Mouse (Mus musculus): Measurements from ENCODE around the gene Sh3pxd2b. TPM values are rescaled to one million over a fixed set of nuclear protein-coding genes. Genes with fewer than 3 reads are reported as not detected.
A peak's percentile ranks its signal among the peaks of the same experiment; 100 is the strongest.

Gene Sh3pxd2b
- total and polyA plus RNA-seq, 3 experiments, result 2.4 to 13.2 (median 6.7) TPM

DNA sequence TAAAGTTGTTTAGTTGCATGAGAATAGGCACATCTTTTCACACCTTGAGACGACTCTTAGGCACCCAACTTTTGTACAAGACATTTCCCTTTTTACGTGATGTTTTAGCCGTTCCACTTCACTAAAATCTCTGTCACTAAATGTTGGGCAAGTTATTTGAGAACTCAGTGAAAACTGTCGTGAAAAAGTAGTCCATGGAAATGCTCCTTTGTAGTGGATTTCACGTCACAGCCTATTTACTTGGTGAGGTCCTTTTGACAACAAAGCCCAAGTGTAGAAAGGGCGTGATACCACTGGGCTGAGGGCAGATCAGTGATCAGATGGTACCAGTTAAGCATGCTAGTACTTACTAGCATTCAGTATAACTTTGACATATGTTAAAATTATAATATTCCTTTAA is 108.7 kb downstream of the Sh3pxd2b start:
- in situ Hi-C loops (cut with MboI; ENCODE audit: low pct_ligation_motif_present, low pct_unique_long_range_greater_than_20kb, low sequenced_read_pairs), result no loop called here
- Histone ChIP-seq H3K27me3 (replicated peaks) (peaks cover 10% of the 10 kb centered on the region), H3K4me3 (replicated peaks in 1 of 3; ENCODE audit: low read depth in 2 of 3, low read length in 2 of 3, poor library complexity in 1 of 3) (peak overlapping the region in 1 of 3 experiments; percentile 78), H3K9me3 (replicated peaks; ENCODE audit: low read length) (no peaks in the 10 kb centered on the region), H3K36me3 (replicated peaks in 1 of 2; ENCODE audit: control insufficient read depth in 1 of 2, insufficient read depth in 1 of 2, low read length in 1 of 2) (no peaks in the 10 kb centered on the region), H3K79me2 (replicated peaks; ENCODE audit: control insufficient read depth, extremely low read depth, insufficient read depth, poor library complexity, severe bottlenecking) (no peaks in the 10 kb centered on the region), H3K4me2 (ENCODE audit: insufficient read depth, low read depth, poor library complexity, severe bottlenecking) (peak overlapping the region; percentile 73), H3K27ac (ENCODE audit: insufficient read depth, low read depth) (no peak overlapping the region), H3K9ac (ENCODE audit: insufficient read depth, low read depth) (no peak overlapping the region; the same call in 1 of the 2 replicates), H3K4me1 (ENCODE audit: control insufficient read depth in 1 of 2, insufficient read depth in 2 of 2) (peaks cover 4 to 17% of the 10 kb centered on the region in 2 experiments; a peak in 3 of 4 replicates)
- TF ChIP-seq EP300 (IDR thresholded peaks at IDR 0.05; ENCODE audit: low read length), result no peak
- no peak for TF ChIP-seq ZMIZ1 (IDR thresholded peaks at IDR 0.05; ENCODE audit: low read depth, low read length)
- TF ChIP-seq MAFK (IDR thresholded peaks at IDR 0.05; ENCODE audit: insufficient replicate concordance, low read length), result no peak
- TF ChIP-seq NRF1 (IDR thresholded peaks at IDR 0.05; ENCODE audit: low read depth, low read length), result no peak
- TF ChIP-seq CTCF (conservative IDR thresholded peaks at IDR 0.05 in 1 of 2, IDR thresholded peaks at IDR 0.05 in 1 of 2; ENCODE audit: low read depth in 2 of 2, low read length in 2 of 2), result no peak
- no peak for DNase-seq (ENCODE audit: extremely low read depth)
- dilution Hi-C loops (cut with MboI; ENCODE audit: extremely low pct_ligation_motif_present, extremely low pct_unique_long_range_greater_than_20kb, low sequenced_read_pairs), result no loop called here

GRCm38 (mm10) chr11:32464282-32464681 is 116.7 kb downstream of the Sh3pxd2b start:
- H3K27me3 ChIP-seq (replicated peaks), result no peaks in the 10 kb centered on the region
- DNase-seq (ENCODE audit: extremely low read depth), result no peak
- in situ Hi-C loops (cut with MboI; ENCODE audit: low pct_ligation_motif_present, low pct_unique_long_range_greater_than_20kb, low sequenced_read_pairs) (no loop called here), dilution Hi-C loops (cut with MboI; ENCODE audit: extremely low pct_ligation_motif_present, extremely low pct_unique_long_range_greater_than_20kb, low sequenced_read_pairs) (no loop called here)
- no peak overlapping the region for H3K4me2 ChIP-seq (ENCODE audit: insufficient read depth, low read depth, poor library complexity, severe bottlenecking)
- H3K36me3 ChIP-seq (replicated peaks in 1 of 2; ENCODE audit: control insufficient read depth in 1 of 2, insufficient read depth in 1 of 2, low read length in 1 of 2), result no peaks in the 10 kb centered on the region
- peaks cover 0 to 4% of the 10 kb centered on the region in 2 experiments; a peak in 3 of 4 replicates for H3K4me1 ChIP-seq (ENCODE audit: control insufficient read depth in 1 of 2, insufficient read depth in 2 of 2)
- no peak overlapping the region for H3K27ac ChIP-seq (ENCODE audit: insufficient read depth, low read depth)
- H3K9ac ChIP-seq (ENCODE audit: insufficient read depth, low read depth), result no peak overlapping the region
- H3K9me3 ChIP-seq (replicated peaks; ENCODE audit: low read length), result no peaks in the 10 kb centered on the region
- H3K4me3 ChIP-seq (replicated peaks in 1 of 3; ENCODE audit: low read depth in 2 of 3, low read length in 2 of 3, poor library complexity in 1 of 3), result no peak overlapping the region
- TF ChIP-seq MAZ (IDR thresholded peaks at IDR 0.05; ENCODE audit: low read depth, low read length), result no peak
- TF ChIP-seq PAX5 (IDR thresholded peaks at IDR 0.05; ENCODE audit: low read length), result no peak
- no peak for TF ChIP-seq ELF1 (IDR thresholded peaks at IDR 0.05; ENCODE audit: low read depth, low read length)
- TF ChIP-seq BHLHE40 (IDR thresholded peaks at IDR 0.05; ENCODE audit: low read depth, low read length), result no peak
- TF ChIP-seq ZKSCAN1 (IDR thresholded peaks at IDR 0.05; ENCODE audit: borderline replicate concordance, low read depth, low read length), result no peak
- no peak for TF ChIP-seq IRF4 (IDR thresholded peaks at IDR 0.05; ENCODE audit: low read depth, low read length)
- TF ChIP-seq KAT2A (IDR thresholded peaks at IDR 0.05; ENCODE audit: insufficient replicate concordance, low read length), result no peak
- TF ChIP-seq E2F4 (IDR thresholded peaks at IDR 0.05; ENCODE audit: insufficient replicate concordance, low read depth, low read length), result no peak
- TF ChIP-seq TCF12 (IDR thresholded peaks at IDR 0.05; ENCODE audit: low read depth, low read length), result no peak
- TF ChIP-seq TBP (conservative IDR thresholded peaks at IDR 0.05; ENCODE audit: low read depth, low read length), result no peak
- no peak for TF ChIP-seq SMC3 (IDR thresholded peaks at IDR 0.05; ENCODE audit: low read depth, low read length)
- TF ChIP-seq CTCF (conservative IDR thresholded peaks at IDR 0.05 in 1 of 2, IDR thresholded peaks at IDR 0.05 in 1 of 2; ENCODE audit: low read depth in 2 of 2, low read length in 2 of 2), result no peak
- no peak for TF ChIP-seq MEF2A (IDR thresholded peaks at IDR 0.05; ENCODE audit: borderline replicate concordance, low read depth, low read length)
- peaks cover 2% of the 10 kb centered on the region; the same call in 1 of the 2 replicates for H3K79me2 ChIP-seq (replicated peaks; ENCODE audit: control insufficient read depth, extremely low read depth, insufficient read depth, poor library complexity, severe bottlenecking)
